Mouse (Mus musculus) neural tube, embryonic 14.5 days (tissue): ENCODE results near the gene Vasn. TPM values are rescaled to one million over a fixed set of nuclear protein-coding genes. Genes with fewer than 3 reads are reported as not detected.

Experiments used
- ATAC-seq: fragments of 200-750 bp; cut with Nextera tagmentation; 2 replicates; pipeline ENCODE4 v1.8.0; 2017; ENCODE audit warnings: low read depth, mild to moderate bottlenecking, moderate TSS enrichment, moderate library complexity
- H3K27ac ChIP-seq: fragments of 300-500 bp; sonication (generic); 2 replicates; pipeline ENCODE4 v1.5.1; 2014; ENCODE audit warnings: low read depth, mild to moderate bottlenecking, control low read depth, low read length, moderate library complexity, mixed read lengths
- H3K27me3 ChIP-seq: fragments of 300-500 bp; sonication (generic); 2 replicates; pipeline ENCODE4 v1.6.1; 2014; ENCODE audit warnings: low read length; ENCODE audit not compliant: control insufficient read depth, insufficient read depth
- H3K36me3 ChIP-seq: fragments of 300-500 bp; sonication (generic); 2 replicates; pipeline ENCODE4 v1.6.1; 2014; ENCODE audit warnings: low read length, mixed read lengths; ENCODE audit not compliant: control insufficient read depth, insufficient read depth
- H3K4me1 ChIP-seq: fragments of 300-500 bp; sonication (generic); 2 replicates; pipeline ENCODE4 v1.6.1; 2014; ENCODE audit warnings: low read length; ENCODE audit not compliant: control insufficient read depth, insufficient read depth
- H3K4me2 ChIP-seq: fragments of 300-500 bp; sonication (generic); 2 replicates; pipeline ENCODE4 v1.6.1; 2014; ENCODE audit warnings: mild to moderate bottlenecking, low read depth, low read length, control low read depth
- H3K4me3 ChIP-seq: fragments of 300-500 bp; sonication (generic); 2 replicates; pipeline ENCODE4 v1.5.1; 2014; ENCODE audit warnings: low read depth, low read length, control low read depth, mixed read lengths
- H3K9ac ChIP-seq: fragments of 300-500 bp; sonication (generic); replicated peaks from 2 replicates; pipeline ENCODE4 v1.6.1; 2014; ENCODE audit warnings: low read depth, mild to moderate bottlenecking, control low read depth, low read length, mixed read lengths
- H3K9me3 ChIP-seq: fragments of 300-500 bp; sonication (generic); 2 replicates; pipeline ENCODE4 v1.6.1; 2016; ENCODE audit warnings: low read length; ENCODE audit not compliant: control insufficient read depth
- WGBS: fragments of 180-500 bp; shearing (Covaris S2); extraction: QIAGEN DNeasy Blood & Tissue Kit; methylation state at CpG from one replicate; pipeline ENCODE4 v1.1.7; 2014; 5-methylcytosine and 5-hydroxymethylcytosine counted together
- polyA plus RNA-seq: library from polyadenylated mRNA; unstranded; fragments of >200 nt; fragmentation: Nextera tagmentation; extraction: Ambion mirVana; gene quantifications from 2 replicates; pipeline ENCODE4 v1.2.1, GENCODE M21; 2014

Vasn gene
- polyA plus RNA-seq, 1 experiment from 2014 or later, result 4.4 TPM

GRCm38 (mm10) chr16:4635760-4636159, 4.0 kb upstream of the Vasn start:
- WGBS, result 72% methylated on average over 4 of the region's 4 CpGs
- H3K27me3 ChIP-seq, result no peaks in the 10 kb centered on the region
- H3K9ac ChIP-seq, result no peak overlapping the region
- no peak overlapping the region for H3K27ac ChIP-seq
- H3K9me3 ChIP-seq, result no peaks in the 10 kb centered on the region
- ATAC-seq, result no peak
- H3K4me1 ChIP-seq, result peaks cover 2% of the 10 kb centered on the region
- no peak overlapping the region for H3K4me2 ChIP-seq
- H3K4me3 ChIP-seq, result no peak overlapping the region
- H3K36me3 ChIP-seq, result peaks cover 6% of the 10 kb centered on the region; the same call in 1 of the 2 replicates

GRCm38 (mm10) chr16:4638891-4639390, 800 bp upstream of the Vasn start:
- Histone ChIP-seq H3K4me1 (peaks cover 15% of the 10 kb centered on the region), H3K9ac (no peak overlapping the region), H3K36me3 (no peaks in the 10 kb centered on the region), H3K27me3 (no peaks in the 10 kb centered on the region), H3K27ac (no peak overlapping the region), H3K4me3 (no peak overlapping the region), H3K4me2 (no peak overlapping the region), H3K9me3 (no peaks in the 10 kb centered on the region)
- ATAC-seq, result no peak
- WGBS, result 90% methylated on average over 3 of the region's 3 CpGs

GRCm38 (mm10) chr16:4640267-4641005, 695 bp downstream of the Vasn start:
- Histone ChIP-seq H3K27ac (peak overlapping the region; percentile 60), H3K4me1 (peaks cover 19% of the 10 kb centered on the region), H3K4me3 (peak overlapping the region; percentile 46), H3K27me3 (no peaks in the 10 kb centered on the region), H3K36me3 (no peaks in the 10 kb centered on the region), H3K9ac (peak overlapping the region; percentile 59), H3K4me2 (peak overlapping the region; percentile 65), H3K9me3 (no peaks in the 10 kb centered on the region)
- peak; percentile 13 for ATAC-seq
- WGBS, result 7% methylated on average over 17 of the region's 17 CpGs

- Histone ChIP-seq H3K4me1 (peaks cover 19% of the 10 kb centered on the region), H3K4me2 (peak overlapping the region; percentile 65), H3K27me3 (no peaks in the 10 kb centered on the region), H3K4me3 (peak overlapping the region; percentile 46; the same call in 1 of the 2 replicates), H3K9me3 (no peaks in the 10 kb centered on the region), H3K27ac (no peak overlapping the region), H3K9ac (no peak overlapping the region), H3K36me3 (no peaks in the 10 kb centered on the region)
- ATAC-seq, result no peak
- 42% methylated on average over 3 of the region's 3 CpGs for WGBS
Measured at GRCm38 (mm10) chr16:4641119-4641838, 1.5 kb downstream of the Vasn start.

- Histone ChIP-seq H3K4me2 (peak overlapping the region; percentile 18; the same call in 1 of the 2 replicates), H3K9ac (no peak overlapping the region), H3K9me3 (no peaks in the 10 kb centered on the region), H3K27ac (no peak overlapping the region), H3K4me3 (no peak overlapping the region), H3K27me3 (no peaks in the 10 kb centered on the region), H3K36me3 (no peaks in the 10 kb centered on the region), H3K4me1 (peaks cover 19% of the 10 kb centered on the region)
- ATAC-seq, result 0 out of 2 replicates have a peak, but pooled peaks have one; percentile 6
- WGBS, result 41% methylated on average over 13 of the region's 13 CpGs
Measured at GRCm38 (mm10) chr16:4642190-4642589, 2.4 kb downstream of the Vasn start.

- H3K27me3 ChIP-seq, result no peaks in the 10 kb centered on the region
- no peaks in the 10 kb centered on the region for H3K9me3 ChIP-seq
- no peaks in the 10 kb centered on the region for H3K36me3 ChIP-seq
- H3K4me2 ChIP-seq, result no peak overlapping the region; the same call in 1 of the 2 replicates
- no peak overlapping the region for H3K9ac ChIP-seq
- peaks cover 19% of the 10 kb centered on the region for H3K4me1 ChIP-seq
- WGBS, result 94% methylated on average over 5 of the region's 6 CpGs
- ATAC-seq, result no peak
- no peak overlapping the region for H3K27ac ChIP-seq
- no peak overlapping the region for H3K4me3 ChIP-seq
Measured at GRCm38 (mm10) chr16:4642937-4643336, 3.2 kb downstream of the Vasn start.

- Histone ChIP-seq H3K9me3 (no peaks in the 10 kb centered on the region), H3K4me3 (no peak overlapping the region), H3K36me3 (0 out of 2 replicates have a peak, but pooled peaks cover 4% of the 10 kb centered on the region), H3K27me3 (no peaks in the 10 kb centered on the region), H3K9ac (no peak overlapping the region), H3K4me2 (no peak overlapping the region), H3K4me1 (peaks cover 19% of the 10 kb centered on the region), H3K27ac (no peak overlapping the region)
- peak; percentile 36; the same call in 1 of the 2 replicates for ATAC-seq
- 73% methylated on average over 11 of the region's 11 CpGs for WGBS
Measured at GRCm38 (mm10) chr16:4643670-4644419, 4.1 kb downstream of the Vasn start.

- Histone ChIP-seq H3K4me2 (no peak overlapping the region), H3K4me3 (no peak overlapping the region), H3K4me1 (peaks cover 16% of the 10 kb centered on the region), H3K27ac (no peak overlapping the region), H3K36me3 (peaks cover 15% of the 10 kb centered on the region; the same call in 1 of the 2 replicates), H3K9ac (no peak overlapping the region), H3K27me3 (no peaks in the 10 kb centered on the region), H3K9me3 (no peaks in the 10 kb centered on the region)
- ATAC-seq, result no peak
- 77% methylated on average over 4 of the region's 4 CpGs for WGBS
Measured at GRCm38 (mm10) chr16:4645867-4646266, 6.1 kb downstream of the Vasn start.
